Mouse (Mus musculus) megakaryocyte, embryonic 14.5 days (primary cell): ENCODE measurements around the gene Bcat1. TPM values are rescaled to one million over a fixed set of nuclear protein-coding genes. Genes with fewer than 3 reads are reported as not detected.

Experiments used
- H3K27me3 ChIP-seq: replicated peaks from 2 replicates; pipeline ENCODE3; 2012; ENCODE audit warnings: inconsistent platforms
- H3K36me3 ChIP-seq: replicated peaks from 2 replicates; pipeline ENCODE3; 2012; ENCODE audit warnings: low read length, inconsistent platforms, mixed read lengths
- H3K4me1 ChIP-seq: 2 replicates; pipeline ENCODE4 v1.6.1; 2012; ENCODE audit warnings: inconsistent platforms
- H3K4me3 ChIP-seq: replicated peaks from 2 replicates; pipeline ENCODE3; 2012; ENCODE audit warnings: moderate library complexity, mild to moderate bottlenecking, inconsistent platforms
- H3K9me3 ChIP-seq: 2 replicates; pipeline ENCODE4 v1.6.1; 2012; ENCODE audit warnings: inconsistent platforms
- FLI1 ChIP-seq: IDR thresholded peaks from 2 replicates; pipeline ENCODE4 v1.6.1; 2012; ENCODE audit warnings: low read length, inconsistent platforms, mixed read lengths
- GATA1 ChIP-seq: IDR thresholded peaks from 3 replicates; pipeline ENCODE4 v1.6.1; 2012; ENCODE audit warnings: mixed read lengths, low read length, inconsistent platforms, borderline replicate concordance
- polyA plus RNA-seq: library from polyadenylated mRNA; stranded (reverse); fragments of >175 nt; gene quantifications from 2 replicates; pipeline ENCODE4 v1.2.3, GENCODE M21; 2012; ENCODE audit warnings: low replicate concordance; ENCODE audit not compliant: insufficient read depth

The Bcat1 gene
- polyA plus RNA-seq, 1 experiment = 0.81 TPM

DNA sequence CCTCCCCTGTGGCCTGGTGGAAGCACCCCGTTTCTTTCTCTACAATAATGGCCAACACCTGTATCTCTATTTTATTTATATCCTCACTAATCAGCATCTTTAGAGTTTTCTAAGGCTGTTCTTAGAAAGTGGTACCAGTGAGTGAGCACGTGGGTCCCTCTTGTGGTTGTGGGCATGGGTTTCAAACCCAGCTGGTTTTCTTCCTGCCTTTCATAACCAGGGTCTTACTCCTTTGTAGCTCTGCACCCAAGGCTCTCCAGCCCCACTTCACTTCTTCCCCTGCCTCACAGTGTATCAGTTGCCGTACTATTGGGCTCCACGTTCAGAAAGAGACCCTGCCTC lies 114.0 kb downstream of the Bcat1 start:
- Histone ChIP-seq H3K4me1 (no peaks in the 10 kb centered on the region; the same call in 1 of the 2 replicates), H3K36me3 (no peaks in the 10 kb centered on the region), H3K4me3 (no peak overlapping the region), H3K27me3 (peaks cover 2% of the 10 kb centered on the region), H3K9me3 (peaks cover 10% of the 10 kb centered on the region; the same call in 1 of the 2 replicates)
- TF ChIP-seq GATA1 (no peak), FLI1 (no peak)

- Histone ChIP-seq H3K4me3 (no peak overlapping the region), H3K4me1 (no peaks in the 10 kb centered on the region; the same call in 1 of the 2 replicates), H3K9me3 (peaks cover 10% of the 10 kb centered on the region; the same call in 1 of the 2 replicates), H3K27me3 (peaks cover 2% of the 10 kb centered on the region), H3K36me3 (no peaks in the 10 kb centered on the region)
- TF ChIP-seq GATA1 = no peak
- no peak for TF ChIP-seq FLI1
These were observed 114.6 kb downstream of the Bcat1 start for GRCm38 (mm10) chr6:144961253-144962012.

DNA sequence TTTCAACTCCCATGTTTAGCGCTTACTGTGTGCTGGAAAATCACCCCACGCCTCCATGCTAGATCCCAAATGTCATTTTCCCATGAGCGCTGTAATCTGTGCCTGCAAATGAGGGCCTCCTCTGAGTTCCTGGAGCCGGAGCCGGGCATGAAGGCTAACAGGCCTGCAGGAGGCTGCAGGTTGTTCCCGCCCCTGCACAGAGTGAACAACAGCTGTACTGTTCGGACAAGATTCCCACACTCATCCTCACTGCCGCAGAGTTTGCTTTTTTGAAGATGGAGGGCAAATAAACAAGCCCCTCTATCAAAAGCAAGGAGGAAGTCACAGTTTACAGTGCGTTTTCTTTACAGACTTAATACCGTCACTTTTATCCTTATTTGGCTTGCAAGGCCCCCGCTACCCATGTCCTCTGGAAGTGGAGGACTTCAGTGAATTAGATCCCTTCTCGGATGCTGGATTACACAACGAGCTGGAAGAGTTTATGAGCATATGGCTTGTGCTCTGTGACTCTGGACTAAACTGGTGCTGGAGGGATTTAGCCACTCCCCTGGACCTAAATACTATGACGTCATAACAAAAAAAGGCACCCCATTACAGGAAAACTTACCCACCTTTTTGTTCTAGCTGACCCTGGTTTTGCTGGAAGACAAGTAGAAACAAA lies 120.0 kb downstream of the Bcat1 start:
- H3K4me3 ChIP-seq = no peak overlapping the region
- H3K9me3 ChIP-seq = peaks cover 7% of the 10 kb centered on the region; the same call in 1 of the 2 replicates
- peaks cover 2% of the 10 kb centered on the region for H3K27me3 ChIP-seq
- H3K36me3 ChIP-seq = no peaks in the 10 kb centered on the region
- TF ChIP-seq GATA1 = no peak
- no peak for TF ChIP-seq FLI1
- no peaks in the 10 kb centered on the region for H3K4me1 ChIP-seq

- Histone ChIP-seq H3K9me3 (no peaks in the 10 kb centered on the region), H3K4me3 (no peak overlapping the region), H3K36me3 (no peaks in the 10 kb centered on the region), H3K4me1 (no peaks in the 10 kb centered on the region), H3K27me3 (peaks cover 3% of the 10 kb centered on the region)
- TF ChIP-seq FLI1 (no peak), GATA1 (no peak)
These were observed 123.1 kb downstream of the Bcat1 start for GRCm38 (mm10) chr6:144952885-144953284.

- Histone ChIP-seq H3K36me3 (no peaks in the 10 kb centered on the region), H3K4me1 (no peaks in the 10 kb centered on the region), H3K9me3 (no peaks in the 10 kb centered on the region), H3K4me3 (no peak overlapping the region), H3K27me3 (no peaks in the 10 kb centered on the region)
- TF ChIP-seq GATA1 (no peak), FLI1 (no peak)
These were observed 131.3 kb downstream of the Bcat1 start for GRCm38 (mm10) chr6:144944435-144945365.

Other genes starting within 250 kb of the Bcat1 start
- gene Lrmp, start 39.5 kb upstream of the Bcat1 start, polyA plus RNA-seq = 69.2 and 175 TPM in 2 replicates
- gene Casc1, start 134.8 kb upstream of the Bcat1 start, polyA plus RNA-seq = 0.22 and 0.50 TPM in 2 replicates
- not detected in 2 replicates for gene Etfrf1, start 134.9 kb upstream of the Bcat1 start, polyA plus RNA-seq
- 27.2 and 54.3 TPM in 2 replicates for gene Kras, start 174.1 kb upstream of the Bcat1 start, polyA plus RNA-seq